Mouse (Mus musculus) testis, postnatal 14 days (tissue): ENCODE measurements around the gene Mical2.

Experiments
- DNase-seq: peaks from one replicate; pipeline ENCODE4 v3.0.0; 2021; ENCODE audit warnings: low spot score

Gene Mical2

DNA sequence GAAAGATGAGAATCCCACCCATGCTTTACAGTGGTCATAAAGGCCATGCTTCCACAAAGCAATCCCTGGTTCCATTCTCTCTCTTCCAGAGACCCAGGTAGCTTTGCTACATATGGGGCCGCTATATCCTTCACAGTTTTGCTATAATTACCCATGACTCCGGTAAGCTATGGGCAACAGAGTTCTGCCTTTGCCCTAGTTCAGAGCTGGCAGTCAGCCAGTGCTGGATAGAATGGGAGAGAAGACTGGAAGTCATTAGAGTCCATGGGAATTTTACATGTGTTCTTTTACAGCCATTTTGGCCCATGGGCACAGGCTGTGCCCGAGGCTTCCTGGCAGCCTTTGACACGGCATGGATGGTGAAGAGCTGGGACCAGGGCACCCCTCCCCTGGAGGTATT lies 93.8 kb downstream of the Mical2 start:
- no peak for DNase-seq

- no peak for DNase-seq
Observed at GRCm38 (mm10) chr7:112320052-112320730, 94.5 kb downstream of the Mical2 start.

- DNase-seq, result no peak
Observed at GRCm38 (mm10) chr7:112321798-112322794, 96.4 kb downstream of the Mical2 start.

DNA sequence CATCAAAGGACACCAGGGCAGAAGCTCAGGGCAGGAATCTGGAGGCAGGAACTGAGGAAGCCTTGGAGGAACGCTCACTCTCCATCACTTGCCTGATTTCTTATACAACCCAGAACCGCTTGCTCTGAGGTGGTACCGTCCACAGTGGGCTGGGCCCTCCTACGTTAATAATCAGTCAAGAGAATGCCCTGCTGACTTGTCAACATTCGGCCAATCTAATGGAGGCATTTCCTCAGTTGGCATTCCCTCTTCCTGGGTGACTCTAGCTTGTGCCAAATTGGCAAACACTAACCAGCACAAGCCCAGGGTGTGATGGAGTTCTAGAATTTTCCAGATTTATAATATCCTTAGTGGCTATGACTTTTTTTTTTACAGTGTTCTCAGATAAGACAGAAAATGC lies 98.9 kb downstream of the Mical2 start:
- DNase-seq, result no peak

GRCm38 (mm10) chr7:112326852-112327251 lies 101.2 kb downstream of the Mical2 start:
- DNase-seq, result no peak

DNA sequence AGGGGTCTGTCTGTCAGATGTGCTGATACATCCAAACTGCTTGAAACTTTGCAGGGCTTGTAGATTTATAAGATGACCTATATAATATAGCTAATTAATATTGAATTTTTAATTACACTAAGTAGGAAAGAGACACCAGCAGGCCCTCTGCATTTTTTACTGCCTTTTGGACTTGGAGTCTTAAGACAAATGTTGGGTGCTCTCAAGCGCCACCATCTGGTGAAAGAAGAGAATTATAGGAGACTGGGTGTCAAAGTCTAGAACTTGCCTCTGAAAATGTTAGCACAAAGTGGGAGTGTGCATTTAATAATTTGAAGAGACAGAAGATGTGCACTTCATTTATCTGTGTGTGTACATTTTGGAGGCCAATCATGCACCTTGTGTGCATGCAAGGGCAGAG lies 103.3 kb downstream of the Mical2 start:
- no peak for DNase-seq

GRCm38 (mm10) chr7:112329496-112329895 lies 103.8 kb downstream of the Mical2 start:
- DNase-seq, result no peak

GRCm38 (mm10) chr7:112330935-112331334 lies 105.3 kb downstream of the Mical2 start:
- no peak for DNase-seq

DNA sequence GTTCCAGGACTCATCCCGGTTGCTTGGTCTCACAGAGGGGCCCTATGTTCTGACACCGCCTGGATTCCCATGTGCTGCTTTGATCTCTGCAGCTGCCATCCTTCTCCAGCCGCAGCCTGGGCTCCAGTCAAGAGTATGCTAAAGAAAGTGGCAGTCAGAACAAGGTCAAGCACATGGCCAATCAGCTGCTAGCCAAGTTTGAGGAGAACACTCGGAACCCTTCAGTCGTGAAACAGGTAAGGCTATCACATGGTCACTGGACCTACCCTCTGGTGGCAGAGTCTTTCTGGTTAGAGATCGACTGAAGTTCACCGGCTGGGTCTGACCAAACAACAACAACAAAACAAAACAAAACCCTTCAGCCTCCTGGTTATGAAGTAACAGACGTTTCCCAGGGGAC lies 106.1 kb downstream of the Mical2 start:
- DNase-seq, result no peak

DNA sequence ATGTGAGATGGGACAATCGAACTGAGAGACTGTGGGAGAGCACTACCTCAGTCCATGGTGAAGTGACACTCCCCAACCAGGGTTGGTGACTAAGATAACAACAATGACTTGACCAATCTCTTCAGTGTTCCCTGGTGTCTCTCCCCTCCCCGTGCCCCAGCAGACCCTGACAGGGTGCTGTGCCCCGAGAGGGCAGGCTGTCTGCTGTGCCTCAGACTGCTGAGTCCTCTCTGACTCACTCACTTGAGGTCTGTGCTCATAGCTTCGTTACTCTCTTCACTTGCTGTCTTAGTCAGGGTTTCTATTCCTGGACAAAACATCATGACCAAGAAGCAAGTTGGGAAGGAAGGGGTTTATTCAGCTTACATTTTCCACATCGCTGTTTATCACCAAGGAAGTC lies 106.8 kb downstream of the Mical2 start:
- no peak for DNase-seq

DNA sequence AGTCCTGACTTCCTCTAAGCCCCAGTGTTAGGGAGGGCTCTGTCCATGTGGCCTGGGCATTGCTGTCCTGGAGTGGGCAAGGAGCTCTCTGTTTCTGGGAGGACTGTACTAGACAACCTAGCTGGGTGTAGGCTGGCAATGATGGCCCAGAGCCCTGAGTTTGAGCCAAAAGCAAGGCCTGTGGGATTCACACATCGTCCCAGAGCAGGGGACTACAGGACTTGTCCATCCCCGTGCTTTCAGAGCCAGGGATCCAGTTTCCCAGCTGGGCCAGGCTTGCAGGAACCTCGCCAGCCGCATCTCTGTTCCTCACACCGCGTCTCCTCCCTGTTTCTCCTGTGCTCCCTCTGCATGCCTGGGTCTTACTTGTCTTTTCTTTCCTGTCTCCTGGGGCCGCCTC lies 107.7 kb downstream of the Mical2 start:
- no peak for DNase-seq

DNA sequence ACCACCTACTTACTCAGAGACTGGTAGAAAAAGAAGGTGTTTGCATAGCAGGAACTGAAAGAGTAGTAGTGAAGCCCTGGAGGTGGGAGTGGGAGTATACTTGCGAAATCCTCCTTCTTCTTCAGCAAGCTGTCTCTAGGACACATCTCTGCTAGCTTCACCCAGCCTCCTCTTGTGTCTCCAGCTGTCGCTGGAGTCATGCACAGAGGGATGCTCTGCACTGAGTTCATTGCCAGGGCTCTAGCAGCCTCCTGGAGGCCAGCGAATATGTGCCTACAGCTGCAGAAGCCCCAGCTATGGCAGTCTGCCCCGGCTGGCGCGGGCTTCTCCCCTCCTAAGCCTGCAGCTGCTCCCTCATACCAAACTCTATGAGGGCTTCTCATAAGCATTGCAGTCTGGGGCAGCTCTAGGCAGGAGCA lies 110.6 kb downstream of the Mical2 start:
- no peak for DNase-seq

DNA sequence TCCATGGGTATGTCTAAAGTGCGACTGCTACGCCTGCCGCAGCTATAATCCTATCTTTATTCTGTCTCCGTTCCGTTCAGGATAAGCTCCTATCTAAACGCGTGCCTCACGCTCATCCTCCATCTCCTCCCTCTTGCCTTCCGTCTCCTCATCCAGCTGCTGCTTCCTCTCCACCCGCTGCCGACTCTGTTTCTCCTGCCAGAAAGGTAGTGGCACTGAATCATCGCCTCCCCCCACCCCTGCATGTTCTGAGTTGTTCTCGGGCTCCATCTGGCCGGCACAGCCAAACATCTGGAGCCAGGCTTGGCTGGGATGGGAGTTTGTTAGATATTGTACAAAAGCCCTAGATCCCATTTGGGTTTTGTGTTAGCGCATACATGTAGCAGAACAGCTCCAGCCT lies 111.1 kb downstream of the Mical2 start:
- no peak for DNase-seq

GRCm38 (mm10) chr7:112337736-112338135 lies 112.1 kb downstream of the Mical2 start:
- DNase-seq, result no peak

DNA sequence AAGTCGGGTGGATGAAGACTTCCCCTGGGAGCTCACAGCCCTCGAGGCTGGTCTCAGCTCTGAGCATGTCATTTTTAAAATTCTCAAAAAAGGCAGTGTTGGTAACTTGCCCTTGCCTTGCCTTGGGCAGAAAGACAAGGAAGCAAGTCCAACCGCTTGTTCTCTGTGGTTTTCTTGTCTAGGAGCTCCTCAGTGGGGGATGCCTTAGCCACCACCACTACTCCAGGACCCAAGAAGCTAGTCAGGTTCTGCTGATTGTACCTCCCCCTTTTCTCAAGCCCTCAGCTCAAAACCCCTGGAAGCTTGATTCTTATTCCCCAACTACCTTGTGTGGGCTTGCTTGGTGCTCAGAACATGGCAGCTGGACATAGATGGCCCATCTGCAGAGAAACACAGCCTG lies 115.4 kb downstream of the Mical2 start:
- DNase-seq, result no peak

DNA sequence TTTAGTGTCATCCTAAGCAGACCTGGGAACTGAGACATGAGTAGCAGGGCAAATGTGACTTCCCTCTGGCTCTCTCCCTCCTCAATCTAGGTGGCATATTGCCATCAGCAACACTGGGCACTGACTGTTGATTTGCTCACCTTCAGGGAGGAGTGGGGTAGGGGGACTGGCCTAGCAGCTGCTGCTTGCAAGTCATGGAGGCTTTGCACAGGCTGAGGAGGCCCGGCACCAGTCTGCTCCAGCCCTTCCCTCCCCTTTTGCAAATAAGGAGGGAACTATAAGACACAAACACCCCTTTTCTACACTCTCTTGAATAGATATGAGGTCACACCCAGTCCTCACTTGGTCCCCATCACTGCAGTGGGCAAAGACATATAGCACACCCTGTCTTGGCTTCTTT lies 120.0 kb downstream of the Mical2 start:
- DNase-seq, result no peak

DNA sequence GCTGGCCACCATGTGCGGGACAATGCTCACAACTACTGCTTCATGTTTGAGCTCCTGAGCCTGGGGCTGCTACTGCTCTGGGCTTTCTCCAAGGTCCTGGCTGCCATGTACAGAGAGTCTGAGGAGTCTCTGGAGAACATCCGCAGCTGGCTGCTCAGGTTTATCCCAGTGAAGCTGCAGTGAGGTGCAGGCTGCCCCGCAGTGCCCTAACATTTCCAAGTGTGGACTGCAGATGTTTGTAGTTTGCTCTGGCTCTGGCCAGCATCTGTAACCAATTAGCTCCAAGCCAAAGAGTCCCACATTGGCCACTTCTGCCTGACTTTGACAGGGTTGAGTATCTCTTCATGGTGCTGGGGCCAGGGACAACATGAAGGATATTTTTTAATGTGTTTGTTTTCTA lies 125.9 kb downstream of the Mical2 start:
- DNase-seq, result no peak

GRCm38 (mm10) chr7:112352005-112352404 lies 126.3 kb downstream of the Mical2 start:
- no peak for DNase-seq

- DNase-seq, result no peak
Observed at GRCm38 (mm10) chr7:112353011-112353410, 127.4 kb downstream of the Mical2 start.

- DNase-seq, result no peak
Observed at GRCm38 (mm10) chr7:112353939-112354338, 128.3 kb downstream of the Mical2 start.

GRCm38 (mm10) chr7:112354503-112354951 lies 128.9 kb downstream of the Mical2 start:
- no peak for DNase-seq

- no peak for DNase-seq
Observed at GRCm38 (mm10) chr7:112359594-112359993, 133.9 kb downstream of the Mical2 start.

DNA sequence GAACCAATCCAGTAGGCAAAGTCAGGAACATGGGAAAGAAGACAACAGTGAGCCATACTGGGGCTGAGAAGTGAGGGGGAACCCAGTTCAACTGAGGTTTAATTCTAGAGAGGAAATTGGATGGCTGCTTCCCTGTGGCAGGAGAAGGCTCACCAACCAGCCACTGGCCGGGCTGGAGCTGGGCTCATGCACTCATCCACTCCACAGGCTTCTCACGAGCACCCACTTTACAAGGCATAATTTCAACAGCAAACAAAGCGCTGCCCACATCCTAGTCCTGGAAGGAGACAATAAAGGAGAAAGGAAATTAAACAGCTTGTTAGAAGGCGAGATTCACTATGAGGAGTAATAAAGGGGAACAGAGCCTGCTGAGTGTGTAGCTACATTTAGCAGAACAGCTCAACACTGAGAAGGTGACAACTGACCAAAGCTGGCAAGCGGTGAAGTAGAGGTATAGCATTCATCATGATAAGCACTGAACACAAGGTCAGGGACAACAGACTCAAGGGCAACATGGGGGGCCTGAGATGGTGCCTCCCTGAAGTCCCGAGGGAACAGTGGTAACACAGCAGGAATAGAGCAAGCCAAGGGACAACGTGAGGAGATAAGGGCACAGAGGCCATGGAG lies 137.0 kb downstream of the Mical2 start:
- no peak for DNase-seq
